Mouse (Mus musculus): ENCODE results near the gene Tubgcp3.
"Not testable (repeated sequence)": the region's sequence is repeated elsewhere in the genome, so short reads cannot be mapped to it uniquely, and the experiment has no call there.

Gene Tubgcp3

DNA sequence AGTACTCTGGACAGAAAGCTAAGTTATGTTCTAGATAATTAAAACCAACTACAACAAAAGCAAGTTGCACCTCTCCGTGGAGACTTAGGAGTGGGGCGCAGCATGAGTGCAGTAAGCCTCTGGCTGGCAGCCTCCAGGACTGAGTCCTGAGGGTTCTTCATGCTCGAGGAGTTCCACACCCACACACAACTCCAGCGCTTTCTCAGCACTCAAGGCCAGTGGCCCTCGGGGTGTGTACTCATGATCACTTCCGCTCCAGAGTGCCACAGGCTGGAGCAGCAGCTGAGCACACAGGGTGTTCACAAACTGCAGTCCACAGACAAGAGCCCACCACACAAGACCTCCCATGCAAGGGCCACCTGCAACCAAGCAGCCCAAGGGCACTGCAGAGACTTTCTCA is 30.5 kb downstream of the Tubgcp3 start:
- ATAC-seq (ENCODE audit: low TSS enrichment), result no peak

DNA sequence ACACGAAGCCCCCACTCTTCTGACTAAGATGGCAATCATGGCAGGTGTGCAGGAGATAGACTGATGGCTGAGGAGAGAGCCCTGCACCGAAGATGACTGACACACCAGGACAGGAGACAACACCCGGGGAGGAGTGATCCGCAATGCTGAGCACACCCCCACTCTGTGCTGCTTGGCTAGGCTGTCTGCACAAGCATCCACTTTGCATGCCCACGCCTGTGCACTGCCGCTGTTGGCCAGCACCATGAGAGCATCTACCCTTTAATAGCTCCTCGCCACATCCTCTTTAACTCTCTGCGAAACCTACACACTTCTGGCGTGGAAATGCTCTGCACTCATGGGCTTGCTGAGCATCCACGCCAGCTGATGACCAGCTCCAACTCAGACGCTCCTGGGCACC is 33.6 kb downstream of the Tubgcp3 start:
- ATAC-seq (ENCODE audit: low TSS enrichment), result peak; percentile 89

DNA sequence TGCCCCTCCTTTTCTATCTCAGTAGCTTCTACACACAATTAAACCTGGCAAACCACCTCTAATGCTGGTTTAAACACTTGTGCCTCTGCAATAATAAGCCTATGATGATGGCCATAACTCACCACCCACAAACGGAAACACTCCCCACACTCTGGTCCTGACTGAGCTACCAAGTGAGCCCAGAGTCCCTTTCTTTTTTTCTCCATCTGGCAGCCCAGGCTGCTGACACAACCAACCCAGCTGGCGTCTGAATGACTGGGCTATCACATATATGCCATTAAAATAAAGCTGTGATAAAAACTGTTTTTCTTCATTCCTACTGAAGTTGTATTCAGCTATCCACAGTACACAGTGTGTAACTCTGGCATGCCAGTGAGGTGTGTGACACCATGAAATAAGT is 36.7 kb downstream of the Tubgcp3 start:
- peak; percentile 20; the same call in 1 of the 2 replicates for ATAC-seq (ENCODE audit: low TSS enrichment)

DNA sequence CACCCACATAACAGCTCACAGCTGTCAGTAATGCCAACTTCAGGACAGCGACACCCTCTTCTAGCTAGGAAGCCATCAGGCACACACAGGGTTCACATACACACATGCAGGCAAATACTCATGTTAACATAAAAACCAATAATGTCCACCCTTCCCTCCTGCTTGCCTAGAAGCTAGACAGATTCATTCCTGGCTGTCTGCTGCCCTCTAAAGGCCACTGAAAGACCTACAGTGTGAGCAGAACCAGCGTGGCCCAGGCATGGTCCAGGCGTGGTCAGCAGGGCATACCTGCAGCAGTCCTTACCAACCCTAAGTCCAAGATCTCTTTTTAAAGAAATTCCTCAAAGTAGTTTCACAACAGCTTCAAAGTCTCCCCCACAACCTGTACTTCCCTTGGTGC is 43.0 kb downstream of the Tubgcp3 start:
- peak; percentile 86 for ATAC-seq (ENCODE audit: low TSS enrichment)

DNA sequence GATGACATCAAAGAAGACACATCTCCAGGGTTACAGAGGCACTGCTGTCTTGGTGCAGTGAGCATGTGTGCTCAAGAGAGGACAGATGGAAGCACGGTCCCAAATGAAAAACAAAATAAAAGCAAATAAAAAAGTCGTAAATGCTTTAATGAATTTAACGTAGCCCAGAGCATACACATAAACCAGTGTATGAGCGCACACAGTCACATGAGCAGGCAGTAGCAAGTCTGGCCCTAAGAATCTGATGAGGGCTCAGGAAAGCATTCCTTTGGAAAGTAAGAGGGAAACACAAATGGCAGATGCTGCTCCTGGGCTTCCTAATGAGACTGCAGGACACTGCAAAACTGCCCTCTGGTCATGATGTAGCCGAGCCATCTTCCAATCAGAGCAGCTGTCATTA is 46.2 kb downstream of the Tubgcp3 start:
- ATAC-seq (ENCODE audit: low TSS enrichment), result no peak

DNA sequence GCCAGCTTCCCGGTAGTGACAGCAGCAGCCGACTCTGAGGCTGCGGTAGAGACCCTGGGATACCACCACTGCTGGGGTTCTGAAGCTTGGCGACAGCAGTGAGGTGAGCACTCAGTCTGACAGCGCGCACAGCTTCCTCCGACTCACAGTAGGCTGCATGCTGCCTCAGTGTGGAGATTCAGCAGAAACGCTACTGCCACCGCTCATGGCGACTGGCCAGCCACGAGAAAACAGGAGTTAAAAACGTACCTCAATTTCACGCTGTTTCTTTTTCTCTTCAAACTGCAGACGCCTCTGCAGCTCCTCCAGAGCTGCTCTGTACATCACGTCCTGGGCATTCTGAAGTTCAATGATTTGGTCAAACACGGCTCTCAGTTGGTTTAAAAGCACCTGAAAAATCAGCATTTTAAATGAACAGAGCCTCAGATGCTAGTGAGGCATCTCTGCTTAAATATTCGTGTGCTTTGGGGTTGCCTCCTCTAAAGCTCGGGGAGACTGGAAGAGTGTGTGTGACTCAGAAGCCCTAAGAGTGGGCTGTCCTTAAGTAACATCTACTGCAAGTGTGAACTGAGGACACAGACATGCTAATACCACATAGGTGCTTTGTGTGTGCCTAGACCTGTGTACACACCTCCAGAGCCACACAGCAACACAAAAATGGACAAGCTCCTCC is 50.4 kb downstream of the Tubgcp3 start:
- ATAC-seq (ENCODE audit: low TSS enrichment), result peak; percentile 81

DNA sequence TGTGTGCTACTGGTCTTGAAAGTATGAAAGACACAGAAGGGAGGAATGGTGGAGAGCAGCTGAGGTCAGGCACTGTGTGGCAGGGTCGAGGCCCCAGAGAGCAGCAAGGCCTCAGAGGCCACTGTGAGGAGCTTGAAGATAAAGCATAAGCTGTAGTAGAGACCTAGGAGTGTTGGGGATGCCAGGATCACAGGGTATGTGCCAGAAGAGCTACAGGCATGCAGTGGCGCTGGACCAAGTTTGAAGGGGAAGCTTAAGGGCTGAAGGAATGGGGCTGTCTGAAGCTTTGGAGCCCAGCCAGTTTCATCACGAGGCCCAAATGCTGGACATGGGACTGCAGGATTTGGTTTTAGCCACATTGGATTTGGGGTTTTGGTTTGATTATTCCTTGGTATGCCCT is 54.7 kb downstream of the Tubgcp3 start:
- not testable (repeated sequence) for ATAC-seq (ENCODE audit: low TSS enrichment)

DNA sequence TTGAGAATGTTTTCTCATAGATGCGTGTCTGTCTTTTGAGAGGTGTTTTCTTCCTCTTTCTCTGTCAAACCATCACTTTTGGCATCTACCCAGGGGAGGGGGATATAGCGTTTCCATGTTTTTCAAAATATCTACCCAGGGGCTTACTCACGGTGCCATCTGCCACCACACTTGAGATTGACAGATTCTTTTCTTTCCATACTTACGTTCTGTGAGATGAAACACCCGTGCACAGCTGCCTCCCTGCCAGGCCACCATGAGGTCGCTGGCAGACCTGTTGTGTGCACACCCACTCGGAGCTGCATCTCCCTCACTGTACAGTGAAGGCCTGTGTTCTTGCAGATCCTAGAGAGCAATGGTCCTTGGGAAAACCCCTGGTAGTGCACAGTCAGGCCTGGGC is 58.8 kb downstream of the Tubgcp3 start:
- no peak for ATAC-seq (ENCODE audit: low TSS enrichment)

DNA sequence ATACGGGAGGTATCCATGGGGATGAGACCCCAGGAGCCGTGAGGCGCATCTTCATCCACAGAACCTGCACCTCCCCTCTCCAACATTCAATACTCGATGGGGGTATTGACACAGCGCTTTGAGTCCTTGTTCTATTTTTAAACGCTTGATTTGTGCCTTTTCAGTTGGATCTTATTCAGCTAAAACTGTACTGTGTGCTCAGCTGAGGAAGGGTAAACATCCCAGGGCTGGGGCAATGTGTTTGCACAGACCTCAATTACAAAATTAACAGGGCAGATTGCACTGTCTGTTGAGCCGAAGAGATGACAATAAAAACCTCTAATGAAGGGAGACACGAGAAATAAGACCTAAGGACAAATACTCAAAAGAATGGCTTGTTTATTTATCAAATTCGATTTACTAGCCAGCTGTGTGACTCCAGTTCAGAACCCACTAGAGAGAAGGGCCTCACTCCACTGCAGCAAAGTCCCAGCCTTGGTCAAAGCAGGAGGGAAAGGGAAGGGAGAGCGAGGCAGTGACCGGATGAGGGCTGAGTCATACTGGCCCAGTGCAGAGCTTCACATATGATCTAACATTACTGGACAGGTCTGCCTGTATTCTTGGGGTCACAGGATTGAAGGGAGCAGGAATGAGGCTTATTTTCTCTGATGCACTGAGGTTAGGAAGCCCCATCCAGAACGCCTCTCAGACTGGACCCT is 62.1 kb downstream of the Tubgcp3 start:
- no peak for ATAC-seq (ENCODE audit: low TSS enrichment)

DNA sequence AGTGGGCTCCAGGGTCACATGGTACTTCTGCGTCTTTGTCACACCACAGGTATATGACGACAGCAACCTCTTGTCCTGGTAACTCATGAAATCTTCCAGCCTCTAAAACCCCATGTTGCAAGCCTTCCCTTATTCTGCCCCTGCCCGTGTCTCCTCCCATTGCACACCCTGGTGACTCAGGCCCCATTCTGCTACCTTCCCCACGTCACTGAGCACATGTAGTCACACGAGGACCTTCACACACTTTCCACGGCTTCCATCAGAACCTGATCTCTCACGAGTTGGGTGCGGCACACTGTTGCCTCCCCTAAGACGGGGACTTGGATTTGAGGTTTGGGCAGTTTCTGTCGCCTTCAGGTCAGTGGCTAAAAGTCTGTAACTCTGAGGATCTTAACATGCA is 63.2 kb downstream of the Tubgcp3 start:
- ATAC-seq (ENCODE audit: low TSS enrichment), result no peak

DNA sequence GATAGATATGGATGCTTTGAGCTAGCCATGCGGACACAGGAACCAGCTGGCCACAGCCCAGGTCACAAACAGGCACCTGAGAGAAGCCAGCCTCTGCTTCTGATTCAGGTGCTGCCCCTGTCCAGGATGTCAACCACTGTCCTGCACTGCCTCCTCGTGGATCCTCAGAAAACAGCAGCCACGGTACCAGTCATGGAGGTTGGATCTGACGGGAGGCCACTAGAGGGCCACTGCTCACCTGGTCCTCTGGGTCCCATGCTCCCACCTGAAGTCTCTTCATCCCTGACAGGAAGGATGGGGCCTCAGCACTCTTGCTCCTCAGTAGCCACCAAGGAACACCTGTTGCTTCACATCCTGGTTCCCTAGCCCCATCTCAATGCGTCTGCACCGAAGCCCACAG is 64.8 kb downstream of the Tubgcp3 start:
- ATAC-seq (ENCODE audit: low TSS enrichment), result peak; percentile 93

DNA sequence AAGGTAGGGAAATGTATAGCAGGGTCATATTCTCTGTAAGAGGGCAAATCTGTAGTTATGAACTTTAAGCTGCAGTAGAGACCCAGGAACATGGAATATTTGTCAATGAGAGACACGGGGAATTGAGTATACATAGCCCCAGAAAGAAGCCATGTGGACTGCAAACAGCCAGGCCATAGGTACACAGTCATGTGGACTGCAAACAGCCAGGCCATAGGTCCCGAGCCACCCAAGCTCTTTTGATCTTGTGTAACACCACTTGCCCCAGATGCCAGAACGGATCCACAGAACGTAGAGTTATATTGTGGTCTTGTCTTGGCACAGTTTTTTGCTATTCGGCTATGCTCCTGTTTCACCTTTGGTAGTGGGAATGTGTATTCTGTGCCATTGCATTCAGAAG is 88.3 kb downstream of the Tubgcp3 start:
- no peak for ATAC-seq (ENCODE audit: low TSS enrichment)

DNA sequence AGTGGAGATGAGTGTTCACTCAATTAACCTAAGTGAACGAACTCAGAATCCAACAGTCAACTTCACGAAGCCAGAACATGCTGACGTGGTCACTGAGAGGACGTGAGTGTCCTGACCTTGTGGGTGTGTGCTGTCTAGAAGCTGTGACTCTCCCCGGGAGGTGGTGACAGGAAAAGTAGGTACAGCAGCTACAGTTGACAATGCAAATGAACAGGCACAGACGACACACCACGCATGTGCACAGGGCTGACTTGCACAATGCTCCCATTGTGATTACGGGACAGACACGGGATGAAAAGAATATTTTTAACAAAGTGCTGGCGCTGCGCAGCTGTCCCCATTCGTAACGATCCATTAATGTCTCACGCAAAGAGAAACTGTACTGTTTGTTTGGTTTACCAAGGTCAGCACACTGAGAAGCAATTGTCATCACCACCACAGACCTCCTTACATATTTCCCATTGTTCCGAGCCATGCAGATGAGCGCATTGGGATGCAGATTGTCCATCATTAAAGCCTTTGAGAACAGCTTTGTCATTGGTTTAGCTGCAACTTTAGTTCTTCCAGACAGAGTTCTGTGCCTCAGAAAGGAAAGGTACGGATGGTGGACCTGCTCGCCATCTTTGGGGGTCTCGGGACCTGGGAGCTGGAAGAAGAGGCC is 92.6 kb downstream of the Tubgcp3 start:
- ATAC-seq (ENCODE audit: low TSS enrichment), result not testable (repeated sequence)

DNA sequence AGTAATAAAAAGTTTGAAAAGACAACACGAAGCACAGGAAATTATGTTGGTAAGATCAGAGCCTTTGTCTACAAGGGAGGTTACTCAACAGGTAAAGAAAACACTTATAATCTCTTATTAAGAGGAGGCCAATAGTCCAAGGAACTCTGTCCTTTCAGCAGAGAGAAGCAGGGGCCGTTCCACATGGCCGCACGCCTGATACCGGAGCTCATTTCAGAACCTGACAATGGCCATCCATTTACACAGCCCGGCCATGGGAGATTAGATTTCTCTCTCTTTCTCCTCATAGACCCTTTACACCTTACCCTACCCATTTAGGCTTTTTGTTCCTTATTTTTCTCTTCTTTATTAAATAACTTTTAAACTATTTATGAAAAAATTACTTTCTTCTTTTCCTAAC is 95.3 kb downstream of the Tubgcp3 start:
- no peak for ATAC-seq (ENCODE audit: low TSS enrichment)

DNA sequence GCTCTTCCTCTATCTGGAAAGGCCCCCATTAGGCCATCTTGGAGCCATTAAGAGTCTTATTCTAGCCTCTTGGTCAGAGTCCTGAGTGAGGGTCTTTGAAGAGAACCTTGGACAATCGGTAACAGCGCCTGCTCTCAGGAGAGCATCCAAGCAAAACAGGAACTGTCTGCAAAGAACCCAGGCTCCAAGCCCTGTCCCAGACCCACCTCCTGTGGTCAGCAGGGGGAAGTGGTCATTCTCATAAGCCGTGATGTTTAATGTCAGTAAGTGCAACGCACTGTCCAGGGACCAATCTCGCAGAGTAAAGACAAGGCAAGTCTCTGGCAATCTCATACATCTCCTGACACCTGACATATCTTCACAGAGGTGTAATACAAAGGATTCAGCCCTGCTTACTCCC is 96.0 kb downstream of the Tubgcp3 start:
- ATAC-seq (ENCODE audit: low TSS enrichment), result no peak

DNA sequence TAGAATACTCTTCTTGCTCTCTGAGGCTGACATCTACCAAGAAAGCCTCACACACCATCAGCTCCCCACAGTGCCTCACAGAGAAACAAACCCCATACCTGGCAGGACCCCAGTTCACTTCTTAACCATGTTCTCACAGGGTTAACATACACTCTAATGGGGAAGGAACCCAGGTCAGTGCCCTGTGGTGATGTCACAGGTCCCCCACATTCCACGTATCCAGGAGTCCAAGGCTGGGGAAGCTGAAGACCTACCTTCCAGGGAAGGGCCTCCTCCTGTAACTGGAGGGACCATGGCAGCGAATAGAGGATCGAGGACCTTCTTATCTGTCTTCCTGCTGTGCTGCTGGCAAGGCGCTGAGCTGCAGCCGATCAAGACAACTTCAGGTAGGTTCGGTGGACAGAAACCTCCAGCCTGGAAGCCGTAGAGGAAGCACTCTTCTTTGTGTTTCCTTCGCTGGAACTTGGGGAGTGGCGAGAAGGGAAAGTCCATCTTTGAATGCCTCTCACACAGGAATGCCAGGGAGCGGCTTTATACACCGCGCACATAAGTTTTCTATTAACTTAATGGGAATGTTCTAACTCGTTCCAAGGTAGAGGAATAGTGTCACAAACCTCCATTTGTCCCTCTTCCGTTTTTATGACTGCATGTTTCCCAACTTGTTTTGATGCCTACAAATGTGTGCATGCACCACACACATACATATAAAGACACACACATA is 99.1 kb downstream of the Tubgcp3 start, which contains the start of gene Spaca7:
TSS of gene Spaca7 (plus strand) at position 216 of the 721 bp plus-strand sequence.
- ATAC-seq (ENCODE audit: low TSS enrichment), result no peak

DNA sequence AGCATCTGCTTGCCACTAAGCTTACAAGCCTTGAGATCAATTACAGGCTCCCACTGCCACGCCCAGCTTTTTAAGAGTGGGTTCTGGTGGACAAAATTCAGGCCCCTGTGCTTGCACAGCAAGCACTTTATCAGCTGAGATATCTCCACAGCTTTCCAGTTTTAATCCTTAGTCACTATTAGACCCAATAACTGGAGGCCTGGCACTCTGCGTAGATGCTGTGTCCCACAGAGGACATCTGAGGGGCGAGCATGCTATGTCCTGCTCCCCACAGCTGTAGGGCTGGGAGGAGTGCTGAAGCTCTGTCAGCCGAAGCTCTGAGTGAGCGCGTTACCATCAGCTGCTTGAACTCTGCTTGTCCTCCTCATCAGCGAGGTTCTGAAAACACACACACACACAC is 105.5 kb downstream of the Tubgcp3 start:
- no peak for ATAC-seq (ENCODE audit: low TSS enrichment)

DNA sequence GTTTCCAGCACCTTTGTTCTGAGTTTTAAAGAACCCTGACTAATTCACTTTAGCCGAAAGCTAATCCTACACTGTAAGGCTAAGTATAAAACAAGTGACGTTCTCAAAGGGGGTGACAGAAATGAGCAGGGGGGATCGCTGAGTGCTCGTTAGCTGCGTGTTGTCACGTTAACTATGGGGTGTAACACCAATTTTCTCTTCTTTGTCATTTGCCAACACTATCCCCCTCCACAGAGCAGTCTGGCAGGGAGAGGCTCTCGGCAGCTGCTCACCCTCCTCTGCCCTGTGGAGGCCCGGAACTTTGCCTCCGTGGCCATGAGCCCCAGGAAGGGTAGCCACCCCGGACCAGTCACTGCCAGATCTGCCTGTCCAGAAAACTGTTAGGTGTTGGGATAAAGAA is 106.6 kb downstream of the Tubgcp3 start:
- no peak for ATAC-seq (ENCODE audit: low TSS enrichment)

DNA sequence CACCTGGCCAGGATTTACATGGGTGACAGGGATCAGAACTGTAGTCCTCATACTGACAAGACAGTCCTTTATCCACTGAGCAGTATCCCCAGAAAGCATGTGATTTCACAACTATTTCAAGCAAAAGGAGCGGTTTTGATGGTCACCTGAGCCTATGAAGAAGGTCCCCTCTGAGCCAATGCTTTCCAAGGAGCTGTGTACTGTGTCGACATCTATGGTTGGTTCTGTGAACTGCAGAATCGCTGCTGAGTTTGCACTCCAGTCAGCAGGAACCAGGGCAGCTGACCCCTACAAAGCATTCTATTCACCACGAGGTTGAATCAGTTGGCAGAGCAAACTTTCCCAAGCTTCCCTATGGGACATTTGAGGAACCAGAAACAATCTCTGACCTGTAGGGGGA is 107.7 kb downstream of the Tubgcp3 start:
- ATAC-seq (ENCODE audit: low TSS enrichment), result peak; percentile 62; the same call in 1 of the 2 replicates

Measured in frontal cortex, adult (tissue).